Mouse (Mus musculus): ENCODE data around the gene Abtb1. TPM values are rescaled to one million over a fixed set of nuclear protein-coding genes. Genes with fewer than 3 reads are reported as not detected.

Gene Abtb1
- total RNA-seq (2023; ENCODE audit: inconsistent age), result 34.3 to 46.8 TPM (median 39.0 TPM) in 4 replicates

GRCm38 (mm10) chr6:88841781-88842689, at the start of gene Abtb1:
Gene Abtb1 (minus strand): TSS chr6:88841984.

DNA sequence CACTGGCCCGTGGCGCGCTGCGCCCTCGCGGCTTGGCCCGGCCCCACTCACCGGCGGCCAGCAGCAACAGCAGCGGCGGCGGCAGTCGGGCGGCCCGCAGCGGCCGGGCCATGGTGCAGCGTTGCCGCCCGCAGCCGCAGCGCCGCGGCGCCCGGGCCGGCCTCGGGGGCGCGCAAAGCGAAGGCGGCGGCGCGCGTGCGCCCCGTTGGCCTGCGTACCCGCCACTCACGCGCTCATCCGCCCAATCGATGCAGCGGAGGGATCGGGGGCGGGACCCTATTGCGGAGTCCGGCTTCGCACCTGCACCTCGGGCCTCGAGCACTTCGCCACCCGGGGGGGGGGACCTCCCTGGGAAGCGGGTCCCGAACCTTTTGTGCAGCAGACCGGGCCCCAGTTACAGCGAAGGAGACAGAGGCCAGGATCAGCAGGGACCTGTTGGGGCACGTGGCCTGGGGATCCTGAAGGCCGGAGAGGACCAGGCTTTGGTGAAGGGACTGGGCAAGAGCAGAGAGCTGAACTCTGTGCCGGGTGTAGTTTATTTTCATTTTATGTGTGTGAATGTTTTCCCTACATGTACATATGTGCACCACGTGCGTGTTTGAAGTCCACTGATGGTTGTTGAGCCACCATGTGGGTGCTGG, 33.2 kb upstream of the Abtb1 start, which contains the start of gene Podxl2:
Gene Podxl2 (minus strand): TSS at position 177 of the 641 bp plus-strand sequence.

Other genes starting within 250 kb of the Abtb1 start
- gene Kbtbd12, start 204.0 kb downstream of the Abtb1 start, total RNA-seq (2023; ENCODE audit: inconsistent age), result not detected in 4 replicates
- 1.2 to 2.9 TPM (median 1.9 TPM) in 4 replicates for gene Mgll, start 117.6 kb downstream of the Abtb1 start, total RNA-seq (2023; ENCODE audit: inconsistent age)
- not detected in 4 replicates for gene Podxl2, start 33.1 kb upstream of the Abtb1 start, total RNA-seq (2023; ENCODE audit: inconsistent age)
- gene Mcm2, start 56.8 kb upstream of the Abtb1 start, total RNA-seq (2023; ENCODE audit: inconsistent age), result 62.2 to 70.4 TPM (median 64.3 TPM) in 4 replicates
- gene Tpra1, start 60.3 kb upstream of the Abtb1 start, total RNA-seq (2023; ENCODE audit: inconsistent age), result 66.5 to 83.4 TPM (median 76.1 TPM) in 4 replicates

All from B cell, adult (primary cell).